Mouse (Mus musculus) adrenal gland, adult (tissue): ENCODE results near the gene Pnkd.

ENCODE experiments used
- DNase-seq, 2 experiments: peaks; one replicate each; pipeline ENCODE4 v3.0.0; 2022 to 2023; ENCODE audit warnings: low spot score in 1 of 2; ENCODE audit not compliant: inconsistent age in 2 of 2

Gene Pnkd

DNA sequence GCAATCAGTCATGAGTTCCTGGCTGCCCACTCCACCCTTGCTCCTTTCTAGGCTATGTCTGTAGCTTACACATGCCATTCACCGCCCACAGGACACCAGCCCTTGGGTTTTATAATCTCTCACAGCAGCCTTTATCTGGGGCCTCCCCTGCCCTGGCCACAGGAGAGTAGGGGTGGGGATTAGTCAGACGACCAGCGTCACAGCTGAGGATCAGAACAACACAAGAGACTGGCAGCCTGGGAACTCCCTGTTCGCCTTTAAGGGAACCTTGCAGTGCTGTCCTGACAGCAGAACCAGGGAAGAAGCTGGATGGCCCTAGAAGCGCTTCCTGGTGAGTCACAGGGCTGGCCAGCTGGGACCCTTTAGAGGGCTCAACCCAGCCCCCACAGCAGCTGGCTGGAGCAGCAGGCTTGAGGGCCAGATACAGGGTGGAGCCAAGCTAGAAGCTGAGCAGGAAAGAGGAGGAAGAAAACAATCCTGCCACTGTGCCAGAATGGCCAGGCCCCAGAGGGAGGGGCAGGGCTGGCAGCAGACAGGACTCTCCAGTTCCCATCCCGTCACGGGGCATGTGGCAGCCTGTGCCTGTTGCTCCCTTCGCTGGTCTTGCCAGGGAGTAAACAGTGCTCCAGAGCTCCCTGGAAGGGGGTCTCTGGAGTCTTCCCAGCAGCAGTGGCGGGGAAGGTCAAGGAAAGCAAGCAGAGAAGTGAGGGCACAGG is 10.9 kb downstream of the Pnkd start:
- DNase-seq, result peak; percentile 94 to 96

- peak in 1 of 2 experiments; percentile 78 for DNase-seq
Observed at GRCm38 (mm10) chr1:74296477-74296876, 11.7 kb downstream of the Pnkd start.

DNA sequence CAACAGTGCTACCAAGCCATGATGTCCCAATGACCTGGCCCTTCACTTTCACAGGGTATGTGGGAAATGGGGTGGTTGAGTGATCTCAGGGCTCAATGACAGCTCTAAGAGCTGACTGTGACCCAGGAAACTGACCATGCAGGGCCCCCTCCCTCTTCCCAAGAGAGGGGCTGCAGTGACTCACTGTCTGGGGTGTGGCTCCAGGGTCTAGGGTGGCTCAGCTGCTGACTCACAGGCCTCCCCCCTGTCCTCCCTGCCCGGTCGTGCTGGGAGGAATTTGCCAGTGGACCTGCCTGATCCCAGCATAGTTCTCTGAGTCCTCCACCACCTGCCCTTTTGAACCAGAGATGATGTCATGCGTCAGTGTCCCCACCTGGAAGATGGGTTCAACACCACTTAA is 12.5 kb downstream of the Pnkd start:
- DNase-seq, result peak; percentile 90 to 91

GRCm38 (mm10) chr1:74298157-74298750 is 13.5 kb downstream of the Pnkd start:
- peak in 1 of 2 experiments; percentile 59 for DNase-seq

- DNase-seq, result peak; percentile 66 to 84
Observed at GRCm38 (mm10) chr1:74298996-74299395, 14.3 kb downstream of the Pnkd start.

- DNase-seq, result peak in 1 of 2 experiments; percentile 68
Observed at GRCm38 (mm10) chr1:74300347-74301110, 15.8 kb downstream of the Pnkd start.

- peak in 1 of 2 experiments; percentile 74 for DNase-seq
Observed at GRCm38 (mm10) chr1:74302229-74302628, 17.5 kb downstream of the Pnkd start.

DNA sequence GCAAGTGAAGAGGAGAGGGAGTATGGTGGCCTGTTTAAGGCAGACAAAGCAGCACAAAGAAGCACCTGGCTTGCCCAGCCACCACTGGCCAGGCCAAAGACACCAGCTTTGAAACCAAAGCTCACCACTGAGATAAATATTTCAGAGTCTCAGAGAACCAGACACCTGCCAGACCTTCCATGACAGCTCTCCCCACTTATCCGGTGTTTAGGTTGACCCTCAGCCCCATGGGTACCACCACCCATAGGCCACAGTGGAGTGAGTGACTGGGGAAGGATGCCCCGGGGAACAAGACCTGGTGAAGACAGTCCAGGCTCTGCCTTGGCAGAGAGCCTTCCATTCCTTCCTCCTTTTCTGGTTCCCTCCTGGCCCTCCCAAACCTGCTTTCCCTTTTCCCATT is 18.1 kb downstream of the Pnkd start:
- DNase-seq, result peak in 1 of 2 experiments; percentile 65

- DNase-seq, result peak; percentile 88 to 97
Observed at GRCm38 (mm10) chr1:74303509-74304338, 19.0 kb downstream of the Pnkd start.

DNA sequence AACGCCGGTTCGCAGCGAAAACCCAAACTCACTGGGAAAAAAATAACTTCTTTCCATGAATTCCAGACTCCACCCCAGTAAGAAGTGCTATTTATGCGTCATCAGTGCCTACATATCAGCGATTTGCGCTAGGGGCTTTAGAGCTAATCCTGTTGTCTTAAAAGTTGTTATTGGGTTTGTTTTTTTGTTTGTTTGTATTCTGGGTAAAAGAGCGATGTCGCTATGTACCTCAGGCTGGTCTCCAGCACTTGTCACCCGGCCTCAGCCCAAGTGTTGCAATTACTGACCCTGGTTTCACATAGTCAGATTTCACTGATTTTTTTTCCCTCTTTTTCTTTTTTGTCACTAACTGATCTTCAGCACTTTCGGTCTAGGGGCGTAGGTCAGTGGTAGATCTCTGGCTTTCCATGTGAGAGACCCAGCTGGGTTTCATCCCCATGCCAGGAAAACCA is 19.6 kb downstream of the Pnkd start:
- DNase-seq, result no peak

DNA sequence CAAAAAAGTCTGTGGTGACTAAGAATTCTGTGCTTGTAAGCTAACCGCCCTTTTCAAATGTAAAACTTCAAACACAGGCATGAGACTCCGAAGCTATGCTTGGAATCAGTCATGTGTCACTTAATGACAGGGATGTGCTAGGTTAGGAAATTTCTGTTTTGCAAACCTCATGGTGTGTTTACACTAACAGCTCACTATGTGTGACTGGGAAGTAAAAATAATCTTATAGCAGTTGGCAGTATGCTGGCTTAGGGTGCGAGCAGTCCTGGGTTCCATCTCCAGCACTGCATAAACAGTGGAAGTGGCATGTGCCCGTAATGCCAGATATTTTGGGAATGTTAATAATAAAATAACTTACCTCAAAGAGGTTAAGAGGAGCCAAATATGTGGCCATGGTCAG is 20.2 kb downstream of the Pnkd start:
- peak in 1 of 2 experiments; percentile 36 for DNase-seq

DNA sequence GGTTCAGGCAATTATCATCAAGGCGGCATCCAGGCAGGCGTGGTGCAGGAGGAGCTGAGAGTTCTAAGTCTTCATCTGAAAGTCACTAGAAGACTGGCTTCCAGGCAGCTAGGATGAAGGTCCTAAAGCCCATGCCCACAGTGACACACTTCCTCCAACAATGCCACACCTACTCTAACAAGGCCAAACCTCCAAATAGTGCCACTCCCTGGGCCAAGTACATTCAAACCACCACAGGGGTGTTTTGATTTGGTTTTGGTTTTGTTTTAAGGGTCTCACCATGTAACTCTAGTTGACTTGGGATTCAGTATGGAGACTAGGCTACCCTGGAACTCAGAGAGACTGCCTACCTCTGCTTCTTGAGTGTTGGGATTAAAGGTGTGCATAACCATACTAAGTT is 20.8 kb downstream of the Pnkd start, which contains the start of gene Tmbim1:
Gene Tmbim1, minus strand, starts transcription at position 101 of the 400 bp plus-strand sequence.
- DNase-seq, result peak in 1 of 2 experiments; percentile 35

DNA sequence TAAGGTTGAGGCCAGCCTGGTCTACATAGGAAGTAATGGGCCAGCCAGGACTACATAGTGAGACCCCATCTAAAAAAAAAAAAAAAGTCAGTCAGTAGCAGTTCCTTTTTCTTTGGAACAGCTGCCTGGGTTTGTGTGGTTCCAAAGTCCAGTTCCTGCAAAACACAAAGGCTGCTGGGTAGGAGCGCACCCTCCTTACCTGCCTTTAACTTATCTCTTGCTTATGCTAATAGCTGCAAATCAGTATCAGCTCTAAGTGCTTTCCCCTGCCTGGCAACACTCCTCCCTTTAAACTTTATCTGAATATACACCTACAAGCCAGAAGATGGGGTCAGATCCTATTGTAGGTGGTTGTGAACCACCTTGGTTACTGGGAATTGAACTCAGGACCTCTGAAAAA is 22.4 kb downstream of the Pnkd start:
- DNase-seq, result no peak

- DNase-seq, result peak in 1 of 2 experiments; percentile 19
Observed at GRCm38 (mm10) chr1:74308001-74308964, 23.6 kb downstream of the Pnkd start.

- DNase-seq, result no peak
Observed at GRCm38 (mm10) chr1:74309767-74310166, 25.0 kb downstream of the Pnkd start.

DNA sequence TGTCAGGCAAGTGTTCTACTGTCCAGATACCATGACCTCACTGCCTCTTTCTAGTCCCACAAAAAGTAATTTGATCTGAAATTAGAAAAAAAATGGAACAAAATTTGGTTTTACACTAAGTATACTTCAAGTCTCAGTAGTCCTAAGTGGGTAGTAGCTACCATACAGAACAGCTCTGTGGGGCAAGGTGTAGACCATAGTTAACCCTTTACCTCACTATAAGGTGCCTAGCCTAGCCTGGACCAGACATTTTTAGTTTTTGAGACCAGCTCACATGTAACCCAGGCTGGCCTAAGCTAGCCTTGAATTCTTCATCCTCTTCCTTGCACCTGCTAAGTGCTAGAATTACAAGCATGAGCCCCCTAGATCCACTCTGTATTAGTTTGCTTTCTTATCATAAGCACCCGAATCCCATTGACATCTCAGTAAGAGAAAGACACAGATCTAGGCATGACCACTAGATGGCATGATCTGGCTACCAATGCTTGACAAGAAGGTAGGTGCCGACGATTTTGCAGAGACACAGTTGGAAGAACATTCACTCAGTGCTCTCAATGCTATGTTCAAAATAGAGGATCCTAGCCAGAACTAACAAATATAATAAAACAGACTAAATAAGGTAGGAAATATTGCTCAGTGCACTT is 28.4 kb downstream of the Pnkd start:
- peak; percentile 60 to 91 for DNase-seq

DNA sequence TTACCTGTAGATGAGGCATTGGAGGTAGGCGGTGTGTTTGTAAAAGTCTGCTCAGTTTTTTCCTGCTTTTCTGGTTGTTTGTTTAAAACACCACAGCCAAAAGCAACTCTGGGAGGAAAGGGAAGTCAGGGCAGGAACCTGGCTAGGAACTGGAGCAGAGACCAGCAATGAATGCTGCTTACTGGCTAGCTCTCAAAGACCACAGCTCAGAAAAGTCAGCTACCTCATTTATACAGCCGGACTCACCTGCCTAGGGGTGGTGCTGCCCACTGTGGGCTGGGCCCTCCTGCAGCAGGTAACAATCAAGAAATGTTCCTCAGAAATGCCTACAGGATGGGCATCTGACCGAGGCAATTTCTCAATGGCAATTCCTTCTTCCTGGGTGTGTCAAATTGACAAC is 30.1 kb downstream of the Pnkd start:
- DNase-seq, result no peak

GRCm38 (mm10) chr1:74316114-74316827 is 31.5 kb downstream of the Pnkd start:
- no peak for DNase-seq
